Mouse (Mus musculus) mesoderm, embryonic 11.5 days (tissue): Measurements from ENCODE around the gene Kmt2c.

Experiments used
- DNase-seq: peaks from one replicate; pipeline ENCODE4 v3.0.0-alpha.2; 2012; ENCODE audit warnings: low read depth, low spot score

Gene Kmt2c

DNA sequence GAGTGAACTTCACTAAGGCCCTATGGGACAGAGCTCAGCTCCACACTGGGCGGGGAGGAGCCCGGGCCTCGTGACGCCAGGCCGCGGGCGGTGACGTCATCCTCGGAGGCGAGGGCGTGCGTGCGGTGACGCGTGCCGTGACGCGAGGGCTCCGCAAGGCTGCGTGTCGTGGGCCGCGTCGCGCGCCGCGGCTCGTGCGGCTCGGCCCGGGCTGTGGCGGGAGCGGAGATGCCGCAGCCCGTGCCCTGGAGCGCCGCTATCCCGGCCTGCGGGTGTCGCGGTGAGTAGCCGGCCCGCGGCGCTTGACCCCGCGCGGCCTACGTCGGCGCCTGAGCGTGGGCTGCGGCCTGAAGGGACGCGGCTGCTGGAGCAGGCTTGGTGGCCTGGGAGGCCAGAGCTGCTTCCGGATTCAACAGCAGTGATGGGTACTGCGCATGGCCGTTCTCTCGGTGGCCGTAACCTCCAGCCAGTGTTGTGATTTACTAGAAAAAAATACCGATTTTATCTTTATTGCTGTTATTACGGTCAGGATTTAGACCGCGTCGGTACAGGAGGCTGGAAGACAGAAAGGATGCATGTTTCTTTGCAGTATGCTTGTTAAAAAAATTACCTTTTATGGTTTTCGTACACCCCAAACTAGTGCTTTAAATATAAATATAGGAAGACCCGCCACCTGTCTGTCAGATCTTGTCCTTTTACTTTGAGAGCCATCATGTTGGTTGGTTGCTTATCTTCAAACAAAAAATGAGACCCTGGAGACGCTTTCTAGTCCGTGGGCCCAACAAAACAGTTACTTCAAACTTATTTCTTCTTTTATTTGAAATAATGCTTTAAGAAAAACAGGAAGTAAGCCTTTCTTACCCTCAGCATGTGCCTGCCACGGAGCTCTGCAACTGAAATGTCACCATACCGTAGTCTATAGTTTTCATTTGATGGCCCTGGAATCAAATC, 275.6 kb downstream of the Kmt2c start, which contains the start of gene E130116L18Rik:
Gene E130116L18Rik (minus strand): TSS at position 402 of the 951 bp plus-strand sequence.
- peak; percentile 93 for DNase-seq
